Mouse (Mus musculus) forebrain, embryonic 12.5 days (tissue): ENCODE data around the gene Bcl10. TPM values are rescaled to one million over a fixed set of nuclear protein-coding genes. Genes with fewer than 3 reads are reported as not detected.

ENCODE experiments used
- ATAC-seq: fragments of 200-750 bp; cut with Nextera tagmentation; 2 replicates; pipeline ENCODE4 v1.8.0; 2017; ENCODE audit warnings: moderate TSS enrichment; ENCODE audit not compliant: low FRiP score
- H3K27ac ChIP-seq: fragments of 300-500 bp; sonication (generic); 2 replicates; pipeline ENCODE4 v1.5.1; 2016; ENCODE audit warnings: mild to moderate bottlenecking
- H3K27me3 ChIP-seq: fragments of 300-500 bp; sonication (generic); 2 replicates; pipeline ENCODE4 v1.6.1; 2016; ENCODE audit warnings: mild to moderate bottlenecking
- H3K36me3 ChIP-seq: fragments of 300-500 bp; sonication (generic); replicated peaks from 2 replicates; pipeline ENCODE4 v1.6.1; 2016; ENCODE audit warnings: mild to moderate bottlenecking
- H3K4me1 ChIP-seq: fragments of 300-500 bp; sonication (generic); 2 replicates; pipeline ENCODE4 v1.6.1; 2016
- H3K4me2 ChIP-seq: fragments of 300-500 bp; sonication (generic); 2 replicates; pipeline ENCODE4 v1.6.1; 2016; ENCODE audit warnings: mild to moderate bottlenecking, moderate library complexity
- H3K4me3 ChIP-seq: fragments of 300-500 bp; sonication (generic); replicated peaks from 2 replicates; pipeline ENCODE4 v1.5.1; 2016; ENCODE audit warnings: mild to moderate bottlenecking
- H3K9ac ChIP-seq: fragments of 300-500 bp; sonication (generic); 2 replicates; pipeline ENCODE4 v1.6.1; 2016; ENCODE audit warnings: mild to moderate bottlenecking
- H3K9me3 ChIP-seq: fragments of 300-500 bp; sonication (generic); 2 replicates; pipeline ENCODE4 v1.6.1; 2016
- WGBS: fragments of 180-500 bp; shearing (Covaris S2); methylation state at CpG from one replicate; pipeline ENCODE4 v1.1.7; 2016; 5-methylcytosine and 5-hydroxymethylcytosine counted together
- polyA plus RNA-seq: library from polyadenylated mRNA; unstranded; fragments of >200 nt; fragmentation: Nextera tagmentation; extraction: Ambion mirVana; gene quantifications from 2 replicates; pipeline ENCODE4 v1.2.1, GENCODE M21; 2016

The Bcl10 gene
- polyA plus RNA-seq, 1 experiment from 2014 or later: 50.7 TPM

DNA sequence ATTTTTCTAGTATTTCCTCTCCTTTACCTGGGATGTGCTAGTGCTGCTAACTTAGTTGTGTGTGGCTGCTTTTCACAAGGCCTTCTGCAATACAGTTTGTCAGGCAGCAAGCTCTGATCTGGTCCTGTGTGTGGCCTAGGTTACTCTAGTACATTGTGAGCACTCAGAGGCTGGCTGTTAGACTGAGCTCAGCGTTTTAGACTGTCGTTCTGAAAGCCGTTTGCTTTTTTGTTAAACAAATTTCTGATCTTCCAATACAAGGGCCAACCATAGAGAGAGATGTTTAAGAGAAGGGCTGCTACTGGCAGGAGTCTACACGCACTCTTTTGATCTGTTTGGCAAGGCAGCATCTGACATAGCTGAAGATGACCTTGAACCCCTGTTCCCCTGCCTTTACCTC is 17.4 kb downstream of the Bcl10 start:
- no peak overlapping the region for H3K9ac ChIP-seq
- H3K4me1 ChIP-seq: peaks cover 21% of the 10 kb centered on the region
- no peaks in the 10 kb centered on the region for H3K9me3 ChIP-seq
- H3K4me2 ChIP-seq: 0 out of 2 replicates have a peak overlapping the region, but pooled peaks have one; percentile 64
- H3K4me3 ChIP-seq: no peak overlapping the region
- no peak for ATAC-seq
- 89% methylated on average over 4 of the region's 4 CpGs for WGBS
- peaks cover 32% of the 10 kb centered on the region for H3K36me3 ChIP-seq
- H3K27me3 ChIP-seq: no peaks in the 10 kb centered on the region
- no peak overlapping the region for H3K27ac ChIP-seq

DNA sequence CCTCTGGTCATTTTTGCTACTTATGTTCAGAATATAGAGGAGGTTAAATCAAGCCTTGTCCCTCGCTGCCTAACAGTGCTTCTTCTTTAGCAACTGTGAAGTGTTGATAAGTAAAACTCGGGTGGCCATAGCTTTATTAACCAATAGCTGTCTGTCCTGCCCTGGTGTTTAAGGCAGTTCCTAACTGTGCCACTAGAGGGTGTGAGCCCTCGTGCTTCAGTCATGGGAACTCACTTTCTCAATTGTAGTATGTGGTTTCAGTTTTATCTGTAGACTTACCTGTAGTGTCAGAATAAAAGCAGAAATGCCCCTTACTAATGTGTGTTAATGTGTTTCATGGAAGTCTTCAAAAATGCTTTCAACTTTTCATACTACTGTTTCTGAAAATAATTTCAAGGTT is 19.4 kb downstream of the Bcl10 start:
- 21% methylated on average over 3 of the region's 3 CpGs for WGBS
- Histone ChIP-seq H3K9ac (no peak overlapping the region), H3K4me2 (no peak overlapping the region), H3K9me3 (no peaks in the 10 kb centered on the region), H3K27me3 (no peaks in the 10 kb centered on the region), H3K36me3 (peaks cover 36% of the 10 kb centered on the region), H3K4me3 (no peak overlapping the region), H3K4me1 (peaks cover 21% of the 10 kb centered on the region), H3K27ac (no peak overlapping the region)
- no peak for ATAC-seq

DNA sequence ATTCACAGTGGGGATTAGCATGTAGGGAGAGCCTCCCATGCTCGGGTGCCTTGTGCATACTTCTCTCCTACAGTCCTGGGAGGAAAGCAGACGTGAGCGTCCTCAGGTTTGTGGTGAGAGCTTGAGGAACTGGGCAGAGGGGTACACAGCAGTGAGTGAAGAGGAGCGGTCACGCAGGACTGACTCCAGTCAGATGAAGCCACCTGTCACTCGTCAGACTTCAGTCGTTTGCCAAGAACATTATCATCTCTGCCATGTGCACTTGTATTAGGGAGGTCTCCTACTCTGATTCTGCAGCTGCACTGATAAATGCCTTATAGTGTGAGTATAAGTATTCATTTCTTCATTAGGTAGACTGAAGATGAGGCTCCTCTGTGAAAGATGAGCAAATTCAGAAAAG is 21.7 kb downstream of the Bcl10 start:
- Histone ChIP-seq H3K4me3 (no peak overlapping the region), H3K4me2 (no peak overlapping the region), H3K36me3 (peaks cover 36% of the 10 kb centered on the region), H3K27me3 (peaks cover 2% of the 10 kb centered on the region; the same call in 1 of the 2 replicates), H3K4me1 (peaks cover 8% of the 10 kb centered on the region), H3K9ac (no peak overlapping the region), H3K9me3 (no peaks in the 10 kb centered on the region), H3K27ac (no peak overlapping the region)
- WGBS: 86% methylated on average over 7 of the region's 7 CpGs
- ATAC-seq: no peak

DNA sequence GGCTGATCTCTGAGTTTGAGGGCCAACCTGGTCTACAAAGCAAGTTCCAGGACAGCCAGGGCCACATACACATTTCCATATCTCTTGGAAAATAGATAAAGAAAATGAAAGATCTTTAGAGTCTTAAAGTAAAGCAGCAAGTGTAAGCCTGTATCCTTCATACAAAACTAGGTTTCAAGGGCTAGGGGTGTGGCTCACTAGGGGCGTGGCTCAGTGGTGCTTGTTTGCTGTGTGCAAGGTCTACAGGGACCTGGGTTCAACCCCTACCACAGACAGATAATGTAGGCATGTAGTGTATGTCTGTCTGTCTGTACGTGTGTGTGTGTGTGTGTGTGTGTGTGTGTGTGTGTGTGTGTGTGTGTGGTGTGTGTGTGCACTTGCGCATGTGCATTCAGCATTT is 23.3 kb downstream of the Bcl10 start:
- Histone ChIP-seq H3K36me3 (peaks cover 24% of the 10 kb centered on the region), H3K27me3 (peaks cover 11% of the 10 kb centered on the region), H3K9me3 (no peaks in the 10 kb centered on the region), H3K9ac (no peak overlapping the region), H3K27ac (no peak overlapping the region), H3K4me2 (no peak overlapping the region), H3K4me1 (peaks cover 5% of the 10 kb centered on the region), H3K4me3 (no peak overlapping the region)
- WGBS: 94% methylated on average over 3 of the region's 3 CpGs
- ATAC-seq: no peak

DNA sequence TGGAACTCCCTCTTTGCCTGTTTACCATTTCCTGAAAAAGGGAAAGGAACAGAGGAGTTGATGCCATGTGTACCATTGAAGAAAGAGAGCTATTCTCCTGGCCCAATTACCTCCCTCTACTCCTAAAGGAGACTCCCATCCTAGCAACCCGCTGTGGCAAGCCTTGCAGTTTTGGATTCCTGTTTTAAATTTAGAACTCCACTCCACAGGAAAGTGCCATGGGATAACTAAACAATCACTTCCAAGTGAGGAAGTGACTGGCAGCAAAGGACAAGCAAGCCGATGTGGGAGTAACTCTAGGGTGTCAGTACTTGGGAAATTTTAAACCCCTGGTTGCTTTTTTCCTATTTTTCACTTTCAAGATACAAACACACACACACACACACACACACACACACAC is 24.1 kb downstream of the Bcl10 start:
- Histone ChIP-seq H3K4me2 (no peak overlapping the region), H3K27me3 (peaks cover 19% of the 10 kb centered on the region), H3K4me1 (peaks cover 5% of the 10 kb centered on the region), H3K27ac (no peak overlapping the region), H3K9ac (no peak overlapping the region), H3K4me3 (no peak overlapping the region), H3K36me3 (peaks cover 16% of the 10 kb centered on the region), H3K9me3 (no peaks in the 10 kb centered on the region)
- ATAC-seq: no peak
- WGBS: 65% methylated on average over 2 of the region's 2 CpGs

DNA sequence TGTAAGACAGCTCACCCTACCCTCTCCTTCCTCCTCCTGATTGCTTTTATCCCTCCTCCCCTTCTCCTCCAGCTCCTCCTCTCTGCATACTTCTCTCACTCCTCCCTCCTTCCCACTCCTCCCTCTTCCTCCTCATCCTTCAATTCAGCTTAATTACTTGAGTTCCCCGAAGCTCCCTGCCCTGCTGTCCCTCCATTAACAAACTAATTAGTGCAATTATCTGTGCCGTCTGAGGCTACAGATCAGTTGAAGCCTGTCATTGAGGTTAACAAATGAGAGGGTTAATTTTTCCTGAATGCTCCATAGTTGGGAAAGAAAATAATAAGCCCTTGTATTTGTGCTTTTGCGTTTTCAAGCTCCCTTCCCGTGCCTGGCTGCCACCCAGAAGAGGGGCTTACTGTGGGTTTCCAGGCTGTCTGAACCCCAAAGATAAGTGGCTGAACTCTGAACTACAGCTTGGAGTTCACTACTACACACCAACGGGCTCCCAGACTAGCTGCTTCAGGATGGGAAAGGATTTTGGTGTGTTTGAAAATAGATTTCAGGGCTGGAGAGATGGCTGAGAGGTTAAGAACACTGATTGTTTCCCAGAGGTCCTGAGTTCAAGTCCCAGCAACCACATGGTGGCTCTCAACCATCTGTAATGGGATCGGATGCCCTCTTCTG is 25.1 kb downstream of the Bcl10 start:
- 26% methylated on average over 6 of the region's 6 CpGs for WGBS
- H3K27me3 ChIP-seq: peaks cover 22% of the 10 kb centered on the region
- H3K36me3 ChIP-seq: peaks cover 16% of the 10 kb centered on the region
- H3K27ac ChIP-seq: no peak overlapping the region
- ATAC-seq: peak; percentile 68
- no peak overlapping the region for H3K9ac ChIP-seq
- H3K9me3 ChIP-seq: no peaks in the 10 kb centered on the region
- H3K4me1 ChIP-seq: peaks cover 5% of the 10 kb centered on the region
- no peak overlapping the region for H3K4me3 ChIP-seq
- H3K4me2 ChIP-seq: no peak overlapping the region

DNA sequence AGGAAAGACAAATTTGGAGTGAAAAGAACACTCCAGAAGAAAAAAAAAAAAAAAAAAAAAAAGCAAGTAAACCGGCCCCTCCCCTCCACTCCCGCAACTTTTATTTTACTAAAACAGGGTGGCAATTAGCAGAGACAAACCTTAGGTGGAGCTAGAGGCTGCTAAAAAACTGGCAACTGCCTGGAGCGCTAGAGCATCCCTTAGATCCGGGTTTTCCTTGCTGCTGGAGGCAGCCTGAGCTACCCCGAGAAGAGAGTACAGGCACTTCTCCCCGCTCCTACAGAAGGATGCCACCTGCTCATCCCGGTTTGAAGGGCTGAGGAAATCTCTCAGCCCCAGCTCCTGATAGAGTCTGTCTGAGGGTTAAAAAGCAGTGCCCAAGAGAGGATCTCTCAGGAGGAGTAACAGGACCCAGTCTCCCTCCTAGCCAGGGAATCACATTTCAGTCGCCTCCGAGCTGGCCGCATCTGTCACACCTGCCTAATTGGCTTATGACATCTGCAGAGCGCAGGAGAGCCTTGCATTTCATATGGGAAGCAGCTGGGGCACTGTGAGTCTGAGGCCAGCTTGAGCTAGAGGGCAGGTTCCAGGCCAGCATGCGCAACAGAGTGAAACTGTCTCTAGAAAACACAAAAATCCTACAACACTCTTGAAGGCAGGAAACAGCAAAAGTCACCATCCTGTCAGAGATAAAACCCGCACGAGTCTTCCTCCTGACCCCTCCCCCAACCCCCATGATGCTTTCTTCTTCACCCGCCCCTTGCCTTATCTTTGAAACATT is 27.6 kb downstream of the Bcl10 start:
- Histone ChIP-seq H3K9me3 (no peaks in the 10 kb centered on the region), H3K27ac (no peak overlapping the region), H3K27me3 (peaks cover 22% of the 10 kb centered on the region), H3K9ac (no peak overlapping the region), H3K4me3 (peak overlapping the region; percentile 7; the same call in 1 of the 2 replicates), H3K36me3 (peaks cover 1% of the 10 kb centered on the region), H3K4me1 (peaks cover 5% of the 10 kb centered on the region), H3K4me2 (peak overlapping the region; percentile 44)
- peak; percentile 74 for ATAC-seq
- WGBS: 8% methylated on average over 15 of the region's 15 CpGs

DNA sequence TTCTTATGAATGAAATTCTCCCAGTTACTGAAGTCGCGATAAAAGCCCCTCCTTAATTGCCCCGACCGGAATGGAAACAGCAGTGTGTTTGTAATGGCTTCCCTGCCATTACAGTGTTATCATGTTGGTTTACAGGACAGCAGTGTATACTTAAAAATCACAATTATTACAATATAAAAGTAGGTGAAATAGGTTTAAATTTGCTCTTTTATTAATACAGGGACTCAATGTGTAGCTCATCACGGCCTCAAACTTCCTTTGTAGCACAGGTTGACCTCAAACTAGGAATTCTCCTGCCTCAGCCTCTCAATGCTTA is 28.2 kb downstream of the Bcl10 start:
- no peak overlapping the region for H3K4me2 ChIP-seq
- ATAC-seq: no peak
- WGBS: 46% methylated on average over 5 of the region's 5 CpGs

DNA sequence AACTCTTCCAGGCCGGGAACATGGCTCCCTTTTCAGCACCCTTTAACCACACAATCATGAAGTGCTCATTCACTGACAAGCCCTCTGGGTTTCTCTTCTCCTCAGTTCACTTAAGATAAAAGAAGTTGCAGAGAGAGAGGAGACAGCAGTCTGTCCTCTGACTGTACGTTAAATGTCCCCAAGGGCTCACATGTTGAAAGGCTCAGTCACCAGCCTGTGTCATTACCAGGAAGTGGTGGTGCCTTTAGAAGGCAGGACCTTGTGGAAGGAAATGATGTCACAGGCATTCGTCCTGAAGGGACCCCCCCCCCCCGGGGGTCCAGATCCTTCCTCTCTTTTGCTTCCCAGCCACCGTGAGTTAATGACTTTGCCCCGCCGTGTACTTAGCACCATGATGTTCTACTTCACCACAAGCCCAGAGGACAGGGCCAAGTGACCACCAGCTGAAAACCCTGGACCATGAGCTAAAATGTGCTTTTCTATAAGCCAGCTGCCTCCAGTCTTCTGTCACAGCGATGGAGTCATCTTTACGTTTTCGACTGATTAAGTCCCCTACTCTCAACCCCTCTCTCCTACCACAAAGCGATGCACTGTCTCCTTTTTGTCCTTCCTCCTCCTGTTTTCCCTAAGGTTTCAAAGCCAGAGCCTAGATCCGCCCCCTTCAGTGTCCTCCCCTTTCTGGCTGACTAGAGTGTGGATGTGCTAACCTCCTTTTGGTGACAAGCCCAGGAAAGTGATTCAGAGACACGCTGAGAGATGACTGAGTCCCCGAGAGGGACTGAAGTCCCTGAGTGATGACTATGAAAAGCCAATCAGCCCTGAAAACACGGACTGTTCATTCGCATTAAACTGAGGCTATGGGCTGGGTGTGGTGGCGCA is 28.9 kb downstream of the Bcl10 start:
- H3K4me1 ChIP-seq: peaks cover 5% of the 10 kb centered on the region
- H3K4me2 ChIP-seq: no peak overlapping the region
- no peak for ATAC-seq
- no peaks in the 10 kb centered on the region for H3K9me3 ChIP-seq
- no peaks in the 10 kb centered on the region for H3K36me3 ChIP-seq
- no peak overlapping the region for H3K4me3 ChIP-seq
- peaks cover 22% of the 10 kb centered on the region for H3K27me3 ChIP-seq
- no peak overlapping the region for H3K9ac ChIP-seq
- no peak overlapping the region for H3K27ac ChIP-seq
- WGBS: 79% methylated on average over 17 of the region's 17 CpGs

More for the DNA sequence above, 28.2 kb downstream of the Bcl10 start:
- H3K36me3 ChIP-seq: no peaks in the 10 kb centered on the region; the same call in 1 of the 2 replicates
- H3K4me1 ChIP-seq: peaks cover 5% of the 10 kb centered on the region
- H3K9me3 ChIP-seq: no peaks in the 10 kb centered on the region
- H3K27me3 ChIP-seq: peaks cover 22% of the 10 kb centered on the region
- H3K27ac ChIP-seq: no peak overlapping the region
- H3K9ac ChIP-seq: no peak overlapping the region
- no peak overlapping the region for H3K4me3 ChIP-seq

DNA sequence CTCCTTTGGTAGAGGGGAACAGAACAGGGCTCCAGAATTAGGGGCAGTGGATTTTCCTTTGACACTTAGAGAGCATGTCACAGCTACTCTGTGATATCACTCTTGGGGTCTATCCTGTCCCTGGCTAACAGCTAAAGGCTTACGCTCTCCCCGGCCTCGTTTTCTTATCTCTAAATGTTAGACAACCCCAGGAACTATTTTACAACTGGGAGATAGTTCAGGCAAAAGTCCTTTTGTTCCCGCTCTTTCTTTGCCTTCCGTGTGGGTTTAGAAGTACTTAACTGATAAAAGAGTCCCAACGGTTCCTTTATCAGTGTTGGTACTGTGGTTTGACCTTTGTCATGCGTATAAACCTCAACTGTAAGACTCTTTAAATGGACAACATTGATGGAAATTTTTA is 30.3 kb downstream of the Bcl10 start:
- no peak for ATAC-seq
- WGBS: 92% methylated on average over 7 of the region's 7 CpGs

DNA sequence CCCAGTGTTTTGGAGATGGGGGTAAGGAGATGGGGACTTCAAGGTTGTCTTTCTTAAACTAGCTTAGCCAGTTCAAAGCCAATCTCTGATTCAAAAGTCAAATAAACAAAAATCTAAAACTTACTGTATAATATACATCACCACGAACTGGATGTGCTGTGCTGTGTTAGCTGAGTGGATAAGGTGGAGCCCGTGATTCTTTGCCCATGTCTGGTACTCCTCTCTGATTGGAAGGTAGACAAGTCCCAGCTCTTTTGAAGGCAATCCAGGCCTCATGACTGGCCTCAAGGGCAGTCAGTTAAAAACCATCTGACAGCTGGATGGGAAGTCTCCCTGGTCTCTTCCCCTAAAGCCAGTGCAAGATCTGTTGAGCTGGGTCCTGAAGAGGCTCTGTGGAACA is 30.8 kb downstream of the Bcl10 start:
- Histone ChIP-seq H3K27ac (no peak overlapping the region), H3K4me1 (peaks cover 5% of the 10 kb centered on the region), H3K27me3 (peaks cover 22% of the 10 kb centered on the region), H3K36me3 (no peaks in the 10 kb centered on the region), H3K9ac (no peak overlapping the region), H3K4me2 (no peak overlapping the region), H3K4me3 (no peak overlapping the region), H3K9me3 (0 out of 2 replicates have a peak, but pooled peaks cover 5% of the 10 kb centered on the region)
- no peak for ATAC-seq
- WGBS: 80% methylated on average over 2 of the region's 2 CpGs

More for the DNA sequence above, 30.3 kb downstream of the Bcl10 start:
- H3K9ac ChIP-seq: no peak overlapping the region
- H3K9me3 ChIP-seq: 0 out of 2 replicates have a peak, but pooled peaks cover under 1% of the 10 kb centered on the region
- H3K27ac ChIP-seq: no peak overlapping the region
- H3K36me3 ChIP-seq: no peaks in the 10 kb centered on the region
- no peak overlapping the region for H3K4me3 ChIP-seq
- peaks cover 5% of the 10 kb centered on the region for H3K4me1 ChIP-seq
- H3K4me2 ChIP-seq: no peak overlapping the region
- peaks cover 22% of the 10 kb centered on the region for H3K27me3 ChIP-seq

DNA sequence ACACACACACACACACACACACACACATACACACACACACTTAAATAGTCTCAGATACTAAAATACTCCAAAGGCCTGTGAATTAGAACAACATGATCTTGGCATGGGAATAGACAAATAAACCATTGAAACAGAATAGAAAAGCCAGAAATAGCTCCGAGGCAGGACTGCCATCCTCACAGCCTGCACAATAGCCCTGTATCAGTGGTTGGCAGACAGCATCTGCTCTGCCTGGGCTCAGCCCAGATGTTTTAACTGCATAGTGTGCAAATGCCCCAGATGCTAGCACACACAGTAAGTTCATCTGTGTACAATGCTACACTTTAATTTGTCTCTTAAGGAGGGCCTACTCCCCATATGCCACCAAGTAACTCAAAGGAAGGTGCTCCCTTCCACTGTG is 37.2 kb downstream of the Bcl10 start:
- Histone ChIP-seq H3K4me2 (no peak overlapping the region), H3K27me3 (peaks cover 31% of the 10 kb centered on the region), H3K27ac (no peak overlapping the region), H3K4me1 (peaks cover 18% of the 10 kb centered on the region), H3K4me3 (no peak overlapping the region), H3K36me3 (no peaks in the 10 kb centered on the region), H3K9ac (no peak overlapping the region), H3K9me3 (0 out of 2 replicates have a peak, but pooled peaks cover 6% of the 10 kb centered on the region)
- whole genome bisulfite sequencing: 68% methylated on average over 1 of the region's 1 CpGs
- ATAC-seq: no peak
